Mouse (Mus musculus) CH12.LX (cell line): ENCODE data around the gene Mtap. TPM values are rescaled to one million over a fixed set of nuclear protein-coding genes. Genes with fewer than 3 reads are reported as not detected.

Source experiments
- DNase-seq: peaks from one replicate; pipeline ENCODE4 v3.0.0-alpha.2; 2013; ENCODE audit errors: extremely low read depth
- H3K27ac ChIP-seq: 2 replicates; pipeline ENCODE4 v1.5.1; 2012; ENCODE audit warnings: low read depth, mild to moderate bottlenecking, control low read depth, moderate library complexity; ENCODE audit not compliant: insufficient read depth
- H3K27me3 ChIP-seq: replicated peaks from 2 replicates; pipeline ENCODE3; 2012; ENCODE audit warnings: inconsistent platforms
- H3K36me3 ChIP-seq, 2 experiments: replicated peaks in 1 of 2; 2 replicates each; pipeline versions ENCODE3 to v1.6.1; 2012; ENCODE audit warnings: inconsistent platforms in 1 of 2, low read length in 1 of 2, mild to moderate bottlenecking in 1 of 2, mixed read lengths in 1 of 2, moderate library complexity in 1 of 2; ENCODE audit not compliant: control insufficient read depth in 1 of 2, insufficient read depth in 1 of 2
- H3K4me1 ChIP-seq, 2 experiments: 2 replicates each; pipeline ENCODE4 v1.6.1; 2012; ENCODE audit warnings: inconsistent platforms in 1 of 2, moderate library complexity in 1 of 2; ENCODE audit not compliant: insufficient read depth in 2 of 2, control insufficient read depth in 1 of 2
- H3K4me2 ChIP-seq: 2 replicates; pipeline ENCODE4 v1.6.1; 2012; ENCODE audit warnings: low read depth, mild to moderate bottlenecking, control low read depth; ENCODE audit not compliant: poor library complexity, insufficient read depth, severe bottlenecking
- H3K4me3 ChIP-seq, 3 experiments: fragments of 150-350 bp in 1 of 3; sonication (generic) in 1 of 3; replicated peaks in 1 of 3; 2 replicates each; pipeline versions ENCODE3 to v1.5.1; 2011 to 2012; ENCODE audit warnings: low read depth in 2 of 3, low read length in 2 of 3, mild to moderate bottlenecking in 2 of 3, moderate library complexity in 2 of 3, control low read depth in 1 of 3, improper control_type of control experiment in 1 of 3, inconsistent platforms in 1 of 3, mixed read lengths in 1 of 3; ENCODE audit not compliant: poor library complexity in 1 of 3
- H3K79me2 ChIP-seq: replicated peaks from 2 replicates; pipeline ENCODE4 v1.6.1; 2012; ENCODE audit warnings: mild to moderate bottlenecking, moderate library complexity; ENCODE audit not compliant: control insufficient read depth, poor library complexity, insufficient read depth, severe bottlenecking; ENCODE audit errors: extremely low read depth
- H3K9ac ChIP-seq: 2 replicates; pipeline ENCODE4 v1.6.1; 2012; ENCODE audit warnings: low read depth, mild to moderate bottlenecking, control low read depth, moderate library complexity; ENCODE audit not compliant: insufficient read depth
- H3K9me3 ChIP-seq: replicated peaks from 2 replicates; pipeline ENCODE3; 2012; ENCODE audit warnings: low read length, inconsistent platforms, mixed read lengths
- CHD1 ChIP-seq: IDR thresholded peaks from 2 replicates; pipeline ENCODE4 v1.6.1; 2012; ENCODE audit warnings: low read depth, low read length, improper control_type of control experiment, inconsistent platforms
- CHD2 ChIP-seq: IDR thresholded peaks from 2 replicates; pipeline ENCODE4 v1.6.1; 2011; ENCODE audit warnings: low read length, improper control_type of control experiment
- CTCF ChIP-seq, 2 experiments: IDR thresholded peaks in 1 of 2; conservative IDR thresholded peaks in 1 of 2; 2 replicates each; pipeline ENCODE4 v1.5.1; 2011 to 2012; ENCODE audit warnings: low read depth in 2 of 2, low read length in 2 of 2, improper control_type of control experiment in 1 of 2, inconsistent platforms in 1 of 2, mild to moderate bottlenecking in 1 of 2, moderate library complexity in 1 of 2
- ELF1 ChIP-seq: IDR thresholded peaks from 2 replicates; pipeline ENCODE4 v1.6.1; 2014; ENCODE audit warnings: low read depth, mild to moderate bottlenecking, inconsistent platforms, low read length, improper control_type of control experiment
- EP300 ChIP-seq: IDR thresholded peaks from 2 replicates; pipeline ENCODE4 v1.6.1; 2011; ENCODE audit warnings: low read length, improper control_type of control experiment
- ETS1 ChIP-seq: conservative IDR thresholded peaks from 2 replicates; pipeline ENCODE4 v1.6.1; 2012; ENCODE audit warnings: low read depth, mild to moderate bottlenecking, inconsistent platforms, low read length, improper control_type of control experiment, moderate library complexity
- JUN ChIP-seq: IDR thresholded peaks from 2 replicates; pipeline ENCODE4 v1.6.1; 2011; ENCODE audit warnings: low read depth, mild to moderate bottlenecking, low read length, improper control_type of control experiment, moderate library complexity; ENCODE audit not compliant: insufficient read depth
- JUND ChIP-seq: conservative IDR thresholded peaks from 2 replicates; pipeline ENCODE4 v1.6.1; 2011; ENCODE audit warnings: low read depth, low read length, improper control_type of control experiment
- KAT2A ChIP-seq: IDR thresholded peaks from 2 replicates; pipeline ENCODE4 v1.6.1; 2012; ENCODE audit warnings: low read length, improper control_type of control experiment, inconsistent platforms; ENCODE audit not compliant: insufficient replicate concordance
- MAFK ChIP-seq: IDR thresholded peaks from 2 replicates; pipeline ENCODE4 v1.6.1; 2011; ENCODE audit warnings: low read length, improper control_type of control experiment; ENCODE audit not compliant: insufficient replicate concordance
- MAX ChIP-seq: IDR thresholded peaks from 2 replicates; pipeline ENCODE4 v1.6.1; 2011; ENCODE audit warnings: low read length, improper control_type of control experiment
- MAZ ChIP-seq: IDR thresholded peaks from 2 replicates; pipeline ENCODE4 v1.6.1; 2012; ENCODE audit warnings: low read depth, mild to moderate bottlenecking, inconsistent platforms, low read length, improper control_type of control experiment, moderate library complexity
- MEF2A ChIP-seq: IDR thresholded peaks from 2 replicates; pipeline ENCODE4 v1.6.1; 2014; ENCODE audit warnings: low read depth, mild to moderate bottlenecking, inconsistent platforms, low read length, improper control_type of control experiment, borderline replicate concordance
- MXI1 ChIP-seq: IDR thresholded peaks from 2 replicates; pipeline ENCODE4 v1.6.1; 2011; ENCODE audit warnings: mild to moderate bottlenecking, low read depth, low read length, improper control_type of control experiment
- MYC ChIP-seq: IDR thresholded peaks from 2 replicates; pipeline ENCODE4 v1.6.1; 2011; ENCODE audit warnings: low read depth, mild to moderate bottlenecking, improper control_type of control experiment, low read length
- NRF1 ChIP-seq: IDR thresholded peaks from 2 replicates; pipeline ENCODE4 v1.6.1; 2014; ENCODE audit warnings: low read depth, mild to moderate bottlenecking, inconsistent platforms, low read length, improper control_type of control experiment, moderate library complexity
- POLR2A ChIP-seq: IDR thresholded peaks from 2 replicates; pipeline ENCODE4 v1.6.1; 2011; ENCODE audit warnings: low read depth, mild to moderate bottlenecking, improper control_type of control experiment, low read length
- POLR2AphosphoS2 ChIP-seq: IDR thresholded peaks from 2 replicates; pipeline ENCODE4 v1.6.1; 2011; ENCODE audit warnings: low read depth, low read length, improper control_type of control experiment
- RCOR1 ChIP-seq: conservative IDR thresholded peaks from 2 replicates; pipeline ENCODE4 v1.6.1; 2012; ENCODE audit warnings: low read depth, mild to moderate bottlenecking, inconsistent platforms, low read length, improper control_type of control experiment
- SIN3A ChIP-seq: IDR thresholded peaks from 2 replicates; pipeline ENCODE4 v1.6.1; 2012; ENCODE audit warnings: low read length, improper control_type of control experiment, inconsistent platforms
- SMC3 ChIP-seq: IDR thresholded peaks from 2 replicates; pipeline ENCODE4 v1.6.1; 2011; ENCODE audit warnings: low read depth, low read length, improper control_type of control experiment
- UBTF ChIP-seq: IDR thresholded peaks from 2 replicates; pipeline ENCODE4 v1.6.1; 2012; ENCODE audit warnings: low read depth, mild to moderate bottlenecking, inconsistent platforms, low read length, improper control_type of control experiment, moderate library complexity
- USF1 ChIP-seq: IDR thresholded peaks from 2 replicates; pipeline ENCODE4 v1.6.1; 2014; ENCODE audit warnings: low read depth, mild to moderate bottlenecking, inconsistent platforms, low read length, improper control_type of control experiment
- USF2 ChIP-seq: conservative IDR thresholded peaks from 2 replicates; pipeline ENCODE4 v1.6.1; 2011; ENCODE audit warnings: low read depth, low read length, improper control_type of control experiment
- ZC3H11A ChIP-seq: IDR thresholded peaks from 2 replicates; pipeline ENCODE4 v1.6.1; 2012; ENCODE audit warnings: low read depth, mild to moderate bottlenecking, inconsistent platforms, low read length, improper control_type of control experiment
- ZKSCAN1 ChIP-seq: IDR thresholded peaks from 2 replicates; pipeline ENCODE4 v1.6.1; 2012; ENCODE audit warnings: low read depth, inconsistent platforms, low read length, improper control_type of control experiment, borderline replicate concordance
- ZNF384 ChIP-seq: IDR thresholded peaks from 2 replicates; pipeline ENCODE4 v1.6.1; 2012; ENCODE audit warnings: low read depth, low read length, improper control_type of control experiment, inconsistent platforms
- dilution Hi-C: fragments of 300-500 bp; cut with MboI; formaldehyde crosslinking; loops from 2 replicates; pipeline ENCODE4 v1.14.3; 2020; ENCODE audit warnings: low sequenced_read_pairs; ENCODE audit not compliant: extremely low pct_unique_long_range_greater_than_20kb, extremely low pct_ligation_motif_present
- in situ Hi-C: fragments of 300-500 bp; cut with MboI; formaldehyde crosslinking; loops from 3 replicates; pipeline ENCODE4 v1.14.3; 2019; ENCODE audit warnings: low sequenced_read_pairs, low pct_ligation_motif_present, low pct_unique_long_range_greater_than_20kb, mixed read lengths
- polyA plus RNA-seq: library from polyadenylated mRNA; unstranded; fragments of >175 nt; gene quantifications from 2 replicates; pipeline ENCODE4 v1.2.1, GENCODE M21; 2012; ENCODE audit warnings: low read depth; ENCODE audit not compliant: insufficient read length
- total RNA-seq, 2 experiments: library from RNA; depleted of rRNA; stranded (reverse); fragments of 300-350 nt in 1 of 2; fragments of >200 nt in 1 of 2; gene quantifications; 2 replicates each; pipeline ENCODE4 v1.2.3; 2012 to 2014

Gene Mtap
- total and polyA plus RNA-seq, 3 experiments = not detected

GRCm38 (mm10) chr4:89181656-89182055 is 44.7 kb downstream of the Mtap start:
- no peaks in the 10 kb centered on the region for H3K27me3 ChIP-seq
- dilution Hi-C loops = no loop called here
- H3K36me3 ChIP-seq = no peaks in the 10 kb centered on the region
- TF ChIP-seq MYC = no peak
- TF ChIP-seq SMC3 = no peak
- TF ChIP-seq NRF1 = no peak
- TF ChIP-seq RCOR1 = no peak
- TF ChIP-seq MAFK = no peak
- TF ChIP-seq CTCF (conservative IDR thresholded peaks at IDR 0.05 in 1 of 2, IDR thresholded peaks at IDR 0.05 in 1 of 2; ENCODE audit: low read depth in 2 of 2, low read length in 2 of 2) = no peak
- TF ChIP-seq EP300 = no peak
- TF ChIP-seq CHD2 = no peak
- TF ChIP-seq JUND = no peak
- TF ChIP-seq SIN3A = no peak
- no peak for TF ChIP-seq MAX
- no peak for TF ChIP-seq MEF2A
- no peak for TF ChIP-seq ZKSCAN1
- no peak for TF ChIP-seq MAZ
- no peak overlapping the region for H3K4me2 ChIP-seq
- H3K4me3 ChIP-seq = no peak overlapping the region
- no peaks in the 10 kb centered on the region for H3K79me2 ChIP-seq
- in situ Hi-C loops = no loop called here
- H3K9ac ChIP-seq = no peak overlapping the region
- no peaks in the 10 kb centered on the region for H3K9me3 ChIP-seq
- no peak for DNase-seq
- H3K4me1 ChIP-seq = no peaks in the 10 kb centered on the region
- H3K27ac ChIP-seq = no peak overlapping the region

GRCm38 (mm10) chr4:89182486-89182885 is 45.6 kb downstream of the Mtap start:
- Histone ChIP-seq H3K79me2 (no peaks in the 10 kb centered on the region), H3K4me3 (no peak overlapping the region), H3K27ac (no peak overlapping the region), H3K4me1 (no peaks in the 10 kb centered on the region), H3K36me3 (no peaks in the 10 kb centered on the region), H3K9me3 (no peaks in the 10 kb centered on the region), H3K9ac (no peak overlapping the region), H3K4me2 (no peak overlapping the region), H3K27me3 (no peaks in the 10 kb centered on the region)
- in situ Hi-C loops = no loop called here
- no peak for DNase-seq
- dilution Hi-C loops = no loop called here
- TF ChIP-seq MYC (no peak), POLR2A (no peak)

- H3K9ac ChIP-seq = no peak overlapping the region
- no peak overlapping the region for H3K4me3 ChIP-seq
- H3K79me2 ChIP-seq = no peaks in the 10 kb centered on the region
- H3K4me2 ChIP-seq = no peak overlapping the region
- in situ Hi-C loops (no loop called here), dilution Hi-C loops (no loop called here)
- H3K9me3 ChIP-seq = no peaks in the 10 kb centered on the region
- H3K4me1 ChIP-seq = no peaks in the 10 kb centered on the region
- no peak overlapping the region for H3K27ac ChIP-seq
- H3K27me3 ChIP-seq = no peaks in the 10 kb centered on the region
- H3K36me3 ChIP-seq = no peaks in the 10 kb centered on the region
- DNase-seq = no peak
- TF ChIP-seq ZC3H11A (no peak), USF2 (no peak), MXI1 (no peak), SMC3 (no peak), KAT2A (no peak), JUND (no peak), ELF1 (no peak), ZNF384 (no peak), MEF2A (no peak), POLR2AphosphoS2 (no peak), ETS1 (no peak), USF1 (no peak), CHD1 (no peak), ZKSCAN1 (no peak), MAX (no peak), MAFK (no peak), UBTF (no peak), JUN (no peak)
These were observed 58.6 kb downstream of the Mtap start for GRCm38 (mm10) chr4:89195481-89195880.
